Mouse (Mus musculus): ENCODE data around the gene Nfkbid. TPM values are rescaled to one million over a fixed set of nuclear protein-coding genes. Genes with fewer than 3 reads are reported as not detected.

The Nfkbid gene
- total RNA-seq, 1 experiment from 2014 or later = 34.1 TPM

- peak; percentile 32; the same call in 1 of the 2 replicates for ATAC-seq (replicated peaks; ENCODE audit: insufficient number of reproducible peaks, low FRiP score, low TSS enrichment, poor library complexity, severe bottlenecking)
Observed at GRCm38 (mm10) chr7:30421890-30422435, 431 bp downstream of the Nfkbid start.

DNA sequence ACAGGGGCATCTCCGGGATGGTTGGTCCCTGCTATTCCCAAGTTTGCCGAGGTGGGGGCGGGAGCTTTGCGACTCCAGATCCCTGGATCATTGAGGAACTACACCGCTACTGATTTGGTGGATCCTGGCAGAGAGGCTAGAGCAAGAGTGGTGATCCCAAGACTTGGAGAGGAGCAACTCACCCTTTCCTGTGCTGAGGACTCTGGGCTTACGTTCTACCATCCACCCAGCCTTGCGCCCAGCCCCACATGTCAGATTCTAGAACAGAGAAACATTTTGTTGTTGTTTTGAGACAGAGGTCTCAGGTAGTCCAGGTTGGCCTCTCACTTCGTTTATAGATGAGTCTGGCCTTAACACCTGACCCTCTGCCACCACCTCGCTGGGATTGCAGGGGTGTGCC is 1.0 kb downstream of the Nfkbid start:
- no peak for ATAC-seq (replicated peaks; ENCODE audit: insufficient number of reproducible peaks, low FRiP score, low TSS enrichment, poor library complexity, severe bottlenecking)

DNA sequence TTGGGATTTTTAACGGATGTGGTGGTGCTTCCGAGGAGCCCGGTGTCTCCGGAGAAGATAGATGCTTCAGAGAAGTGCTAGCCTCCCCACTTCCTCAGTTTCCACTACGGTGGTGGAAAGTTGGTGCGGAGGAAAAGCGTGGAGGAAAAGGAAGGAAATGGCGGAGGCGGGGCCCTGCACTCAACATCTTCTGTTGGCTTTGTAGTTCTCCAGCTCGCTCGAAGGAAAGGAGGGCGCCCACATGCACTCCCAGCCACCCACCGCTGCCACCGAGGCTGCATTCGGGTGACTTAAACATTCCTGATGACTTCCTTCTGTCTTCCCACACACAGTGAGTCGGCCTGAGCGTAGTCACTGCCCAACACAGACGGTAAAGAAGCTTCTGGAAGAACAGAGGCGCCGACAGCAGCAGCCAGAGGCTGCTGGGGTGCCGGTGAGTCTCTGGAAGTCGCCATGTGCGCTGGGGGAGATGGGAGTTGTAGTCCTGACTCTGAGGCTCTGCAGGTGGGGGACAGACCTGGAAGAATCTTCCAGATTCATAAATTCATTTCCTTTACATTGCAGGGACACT is 1.6 kb downstream of the Nfkbid start:
- no peak for ATAC-seq (replicated peaks; ENCODE audit: insufficient number of reproducible peaks, low FRiP score, low TSS enrichment, poor library complexity, severe bottlenecking)

- ATAC-seq (replicated peaks; ENCODE audit: insufficient number of reproducible peaks, low FRiP score, low TSS enrichment, poor library complexity, severe bottlenecking) = no peak
Observed at GRCm38 (mm10) chr7:30429327-30429726, 7.8 kb downstream of the Nfkbid start.

DNA sequence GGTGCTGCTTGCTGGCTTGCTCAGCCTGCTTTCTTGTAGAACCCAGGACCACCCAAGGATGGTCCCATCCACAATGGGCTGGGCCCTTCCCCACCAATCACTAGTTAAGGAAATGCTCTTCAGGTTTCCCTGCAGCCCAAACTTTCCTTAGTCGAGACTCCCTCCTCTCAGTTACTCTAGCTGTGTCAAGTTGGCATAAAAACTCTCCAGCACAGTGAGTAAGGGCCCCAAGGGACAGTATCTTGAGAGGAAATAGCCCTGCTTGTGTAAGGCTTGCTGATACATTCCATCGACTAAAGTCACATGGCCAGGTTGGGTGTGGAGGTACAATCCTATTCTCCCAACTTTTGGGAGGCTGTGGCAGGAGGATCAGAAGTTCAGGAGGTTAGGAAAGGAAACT is 8.7 kb downstream of the Nfkbid start:
- no peak for ATAC-seq (replicated peaks; ENCODE audit: insufficient number of reproducible peaks, low FRiP score, low TSS enrichment, poor library complexity, severe bottlenecking)

- ATAC-seq (replicated peaks; ENCODE audit: insufficient number of reproducible peaks, low FRiP score, low TSS enrichment, poor library complexity, severe bottlenecking) = peak; percentile 78
Observed at GRCm38 (mm10) chr7:30431793-30432192, 10.3 kb downstream of the Nfkbid start.

DNA sequence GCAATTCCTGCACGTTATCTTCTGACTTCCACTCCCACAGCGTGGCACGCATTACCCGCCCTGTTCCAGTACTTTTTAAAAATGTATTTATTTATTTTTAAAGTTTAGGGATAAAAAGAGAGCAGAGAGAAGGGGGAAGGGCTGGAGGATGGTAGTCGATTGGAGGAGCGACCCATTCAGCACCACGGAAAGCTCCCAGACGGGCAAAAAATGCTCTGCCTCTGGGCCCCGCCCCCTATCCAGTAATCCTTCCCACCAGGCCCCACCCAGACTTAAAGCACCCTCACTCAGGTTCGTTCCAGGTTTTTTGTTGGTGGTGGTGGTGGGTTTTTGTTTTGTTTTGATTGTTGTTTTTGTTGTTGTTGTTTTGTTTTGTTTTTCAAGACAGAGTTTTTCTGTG is 12.7 kb downstream of the Nfkbid start:
- no peak for ATAC-seq (replicated peaks; ENCODE audit: insufficient number of reproducible peaks, low FRiP score, low TSS enrichment, poor library complexity, severe bottlenecking)

DNA sequence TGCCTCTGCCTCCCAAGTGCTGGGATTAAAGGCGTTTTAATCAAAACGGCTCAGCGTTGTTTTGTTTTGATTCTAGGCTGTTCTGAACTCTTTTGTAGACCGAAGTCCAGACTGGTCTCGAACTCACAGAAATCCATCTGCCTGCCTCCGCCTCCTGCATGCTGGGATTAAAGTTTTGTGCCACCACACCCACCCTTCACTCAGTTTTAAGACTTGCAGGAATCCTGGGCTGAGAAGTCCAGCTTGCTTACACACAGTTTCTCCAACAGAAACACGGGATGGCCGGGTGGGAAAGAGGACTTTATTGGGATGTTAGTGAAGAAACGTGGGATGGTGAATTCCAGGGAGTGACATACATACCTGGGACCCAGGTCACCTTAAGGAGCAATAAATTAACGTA is 13.2 kb downstream of the Nfkbid start:
- no peak for ATAC-seq (replicated peaks; ENCODE audit: insufficient number of reproducible peaks, low FRiP score, low TSS enrichment, poor library complexity, severe bottlenecking)

DNA sequence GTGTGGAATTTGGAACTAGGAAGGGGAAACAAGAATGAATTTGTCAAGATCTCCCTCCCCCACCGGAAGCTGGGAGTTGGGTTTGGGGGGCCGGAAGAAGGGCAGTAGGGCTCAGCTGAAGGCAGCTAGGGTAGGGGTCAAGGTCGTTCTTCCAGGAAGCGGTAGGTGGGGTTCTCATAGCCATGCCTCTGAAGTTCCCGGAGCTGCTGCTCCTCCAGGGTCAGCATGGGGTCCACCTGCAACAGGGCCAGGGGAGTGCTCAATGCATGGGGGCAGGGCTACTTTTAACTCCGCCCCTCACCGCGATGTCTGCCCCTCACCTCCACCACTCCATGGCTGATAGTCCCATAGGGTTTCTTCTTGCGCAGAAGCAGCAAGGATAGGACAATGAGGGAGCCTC is 13.6 kb downstream of the Nfkbid start:
- no peak for ATAC-seq (replicated peaks; ENCODE audit: insufficient number of reproducible peaks, low FRiP score, low TSS enrichment, poor library complexity, severe bottlenecking)

- ATAC-seq (replicated peaks; ENCODE audit: insufficient number of reproducible peaks, low FRiP score, low TSS enrichment, poor library complexity, severe bottlenecking) = no peak
Observed at GRCm38 (mm10) chr7:30436879-30437278, 15.3 kb downstream of the Nfkbid start.

DNA sequence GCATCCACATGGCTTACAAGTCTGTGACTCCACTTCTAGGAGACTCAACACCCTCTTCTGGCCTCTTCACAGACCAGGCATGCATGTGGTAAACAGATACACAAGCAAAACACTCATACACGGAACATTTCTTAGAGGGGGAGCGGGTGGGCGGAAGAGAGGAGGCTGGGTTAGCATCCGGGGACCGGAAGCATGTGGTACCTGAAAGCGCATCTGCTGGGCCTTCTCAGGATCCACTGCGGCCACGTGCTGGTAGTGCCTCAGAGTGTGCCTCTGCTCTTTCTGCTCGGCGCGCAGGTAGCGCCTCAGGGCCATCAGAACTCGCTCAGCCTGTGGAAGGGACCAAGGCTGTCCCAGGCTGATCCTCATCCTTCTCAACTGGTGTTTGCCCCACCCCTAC is 18.2 kb downstream of the Nfkbid start:
- ATAC-seq (replicated peaks; ENCODE audit: insufficient number of reproducible peaks, low FRiP score, low TSS enrichment, poor library complexity, severe bottlenecking) = no peak

- peak; percentile 37; the same call in 1 of the 2 replicates for ATAC-seq (replicated peaks; ENCODE audit: insufficient number of reproducible peaks, low FRiP score, low TSS enrichment, poor library complexity, severe bottlenecking)
Observed at GRCm38 (mm10) chr7:30440697-30441096, 19.2 kb downstream of the Nfkbid start.

GRCm38 (mm10) chr7:30443696-30444095 is 22.2 kb downstream of the Nfkbid start:
- ATAC-seq (replicated peaks; ENCODE audit: insufficient number of reproducible peaks, low FRiP score, low TSS enrichment, poor library complexity, severe bottlenecking) = no peak

- no peak for ATAC-seq (replicated peaks; ENCODE audit: insufficient number of reproducible peaks, low FRiP score, low TSS enrichment, poor library complexity, severe bottlenecking)
Observed at GRCm38 (mm10) chr7:30444154-30444970, 22.8 kb downstream of the Nfkbid start.

- ATAC-seq (replicated peaks; ENCODE audit: insufficient number of reproducible peaks, low FRiP score, low TSS enrichment, poor library complexity, severe bottlenecking) = no peak
Observed at GRCm38 (mm10) chr7:30444971-30445751, 23.6 kb downstream of the Nfkbid start, which contains the start of gene Aplp1. TSS of gene Aplp1 (minus strand) at chr7:30445535.

DNA sequence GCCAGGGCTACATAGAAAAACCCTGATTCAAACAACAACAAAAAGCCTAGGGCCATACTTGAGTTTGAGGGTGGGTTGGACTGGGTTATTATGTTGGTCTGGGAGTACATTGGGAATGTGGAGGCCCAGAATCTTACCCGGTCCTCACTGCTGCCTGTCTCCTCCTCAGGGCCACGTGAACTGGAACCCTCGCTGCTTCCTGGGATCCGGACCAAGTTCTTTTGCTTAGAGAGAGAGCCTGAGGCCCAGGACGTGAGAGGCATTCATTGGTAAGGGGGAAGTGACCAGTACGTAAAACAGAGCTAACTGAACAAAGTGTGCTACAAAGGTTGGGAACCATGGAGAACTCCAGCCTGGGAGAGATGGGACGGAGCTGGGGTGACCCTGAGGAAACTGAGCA is 28.7 kb downstream of the Nfkbid start:
- no peak for ATAC-seq (replicated peaks; ENCODE audit: insufficient number of reproducible peaks, low FRiP score, low TSS enrichment, poor library complexity, severe bottlenecking)

GRCm38 (mm10) chr7:30453327-30453726 is 31.8 kb downstream of the Nfkbid start:
- 0 out of 2 replicates have a peak, but pooled peaks have one; percentile 7 for ATAC-seq (replicated peaks; ENCODE audit: insufficient number of reproducible peaks, low FRiP score, low TSS enrichment, poor library complexity, severe bottlenecking)

DNA sequence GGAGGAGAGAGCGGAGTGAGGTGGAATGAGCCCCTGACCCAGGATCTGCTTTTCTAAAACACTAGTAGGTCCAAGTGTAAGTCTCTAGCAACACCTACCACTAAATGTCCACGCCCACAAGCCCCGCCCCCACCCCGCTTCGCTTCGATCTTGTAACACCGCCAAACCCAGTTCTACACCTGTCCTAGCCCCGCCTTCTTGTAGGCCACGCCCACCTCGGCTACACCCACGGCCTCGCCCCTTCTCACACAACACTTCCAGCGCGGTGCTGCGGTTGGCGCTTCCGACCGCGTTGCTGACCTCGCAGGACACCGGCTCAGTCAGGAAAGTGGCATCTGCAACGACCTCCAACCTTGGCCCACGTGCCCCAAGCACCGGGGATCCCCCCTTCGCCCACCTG is 32.2 kb downstream of the Nfkbid start:
- ATAC-seq (replicated peaks; ENCODE audit: insufficient number of reproducible peaks, low FRiP score, low TSS enrichment, poor library complexity, severe bottlenecking) = no peak

DNA sequence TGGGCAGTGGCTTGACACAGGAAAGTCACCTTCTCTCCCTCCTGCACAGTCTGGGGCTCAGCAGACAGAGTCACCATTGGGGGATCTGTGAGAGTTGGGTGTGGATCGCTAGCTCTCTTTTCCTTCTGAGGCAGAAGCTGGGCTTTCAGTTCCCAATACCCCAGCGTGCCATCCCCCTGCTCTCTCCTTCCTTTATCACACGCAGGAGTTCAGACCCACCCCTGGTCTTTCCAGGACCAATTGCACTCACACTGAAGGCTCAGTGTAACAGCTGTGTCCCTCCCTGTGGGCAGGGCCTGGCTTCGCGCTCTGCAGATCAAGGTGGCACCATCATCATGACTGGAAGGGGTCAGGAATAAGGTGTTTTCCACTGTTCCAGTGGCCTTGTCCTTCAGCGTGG is 32.7 kb downstream of the Nfkbid start:
- ATAC-seq (replicated peaks; ENCODE audit: insufficient number of reproducible peaks, low FRiP score, low TSS enrichment, poor library complexity, severe bottlenecking) = no peak
